9 mouse cellular contexts compared by ENCODE assay signal in the genomic region with DNA sequence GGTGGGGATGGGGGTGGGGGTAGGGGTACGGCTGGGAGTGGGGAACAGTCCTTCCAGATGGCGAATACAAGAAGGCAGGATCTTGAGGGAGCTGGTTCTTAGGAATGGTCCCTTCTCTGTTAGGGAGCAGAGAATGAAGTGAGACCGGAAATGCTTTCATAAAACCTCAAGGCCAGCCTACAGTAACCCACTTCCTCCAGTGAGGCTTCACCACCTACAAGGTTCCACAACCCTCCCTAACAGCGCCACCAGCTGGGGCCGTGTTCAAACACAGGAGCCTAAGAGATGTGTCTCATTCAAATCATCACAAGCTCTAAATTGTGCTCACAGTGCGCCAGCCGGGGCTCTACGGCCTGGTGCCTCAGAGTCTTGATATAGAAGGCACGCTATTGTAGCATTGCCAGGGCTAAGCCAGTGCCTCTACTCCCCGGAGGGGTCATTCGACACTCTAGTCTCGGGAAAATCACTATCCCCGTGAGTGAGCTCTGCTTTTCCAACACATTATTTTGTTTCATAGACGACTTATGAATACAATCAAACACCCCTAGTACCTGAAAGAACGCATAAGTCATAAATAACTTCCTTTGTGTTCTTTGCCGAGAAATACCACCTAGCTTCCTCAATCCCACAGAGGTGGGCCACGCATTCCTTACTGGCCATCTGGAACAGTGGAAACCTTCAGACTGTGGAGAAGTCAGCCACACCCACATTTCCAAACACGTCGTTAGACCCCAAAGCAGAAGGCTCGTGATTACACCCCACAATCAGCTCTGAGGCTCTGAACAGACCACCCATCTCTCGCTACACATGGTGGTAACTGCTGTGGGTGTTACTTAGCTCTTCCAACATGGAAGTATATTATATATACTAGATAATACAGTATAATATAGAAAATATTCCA.
DNase-seq lines count a peak whose midpoint lies in the region; ATAC-seq and TF ChIP-seq lines count a peak whose summit lies in the region.
"Had no signal": no experiment of that assay in that cellular context is flagged by ENCODE, and none has a peak within 500 bp of the region (broad histone marks: within the 10 kb centered on the region; RNA-seq: fewer than 3 reads in every experiment).

No protein-coding gene starts in this region.

- H3K27me3 ChIP-seq in embryonic facial prominence, embryonic 13.5 days: no peaks in the 10 kb centered on the region
- no peaks in the 10 kb centered on the region for H3K27me3 ChIP-seq in limb, embryonic 12.5 days
- H3K27me3 ChIP-seq in myocyte (ENCODE audit: control insufficient read depth, insufficient read depth, insufficient read length): no peaks in the 10 kb centered on the region
- no peaks in the 10 kb centered on the region for H3K27me3 ChIP-seq in stomach, embryonic 16.5 days (ENCODE audit: control insufficient read depth, insufficient read depth, low read length)

- no peaks in the 10 kb centered on the region for H3K79me2 ChIP-seq in myocyte (ENCODE audit: control insufficient read depth, insufficient read depth)

- H3K9ac ChIP-seq in embryonic facial prominence, embryonic 13.5 days: peak overlapping the region; percentile 61; the same call in 1 of the 2 replicates
- no peak overlapping the region for H3K9ac ChIP-seq in limb, embryonic 12.5 days (replicated peaks)
- H3K9ac ChIP-seq in stomach, embryonic 16.5 days (ENCODE audit: low read length): peak overlapping the region; percentile 58

- no peak overlapping the region for H3ac ChIP-seq in myocyte (ENCODE audit: control insufficient read depth, insufficient read length)

- H3K9me3 ChIP-seq in embryonic facial prominence, embryonic 13.5 days: no peaks in the 10 kb centered on the region
- no peaks in the 10 kb centered on the region for H3K9me3 ChIP-seq in limb, embryonic 12.5 days
- H3K9me3 ChIP-seq in stomach, embryonic 16.5 days (replicated peaks; ENCODE audit: control insufficient read depth, low read length): no peaks in the 10 kb centered on the region

- H3K4me3 ChIP-seq in embryonic facial prominence, embryonic 13.5 days: peak overlapping the region; percentile 25
- peak overlapping the region; percentile 20 for H3K4me3 ChIP-seq in limb, embryonic 12.5 days (replicated peaks)
- H3K4me3 ChIP-seq in myocyte: no peak overlapping the region
- peak overlapping the region; percentile 21 for H3K4me3 ChIP-seq in stomach, embryonic 16.5 days (replicated peaks; ENCODE audit: low read length)

- peak; percentile 5 for DNase-seq in cerebellum, adult 9-10 months
- peak; percentile 78 to 84 for DNase-seq in heart, adult 9 months (ENCODE audit: low spot score in 2 of 2)
- DNase-seq in kidney, adult 8-10 months: peak; percentile 73 to 85

- peak overlapping the region; percentile 96 for H3K27ac ChIP-seq in embryonic facial prominence, embryonic 13.5 days
- peak overlapping the region; percentile 99 for H3K27ac ChIP-seq in limb, embryonic 12.5 days
- H3K27ac ChIP-seq in stomach, embryonic 16.5 days (ENCODE audit: low read length): peak overlapping the region; percentile 75

- 36% methylated on average over 21 of the region's 21 CpGs for WGBS in embryonic facial prominence, embryonic 13.5 days
- 30% methylated on average over 21 of the region's 21 CpGs for WGBS in limb, embryonic 12.5 days
- WGBS in stomach, embryonic 16.5 days: 53% methylated on average over 21 of the region's 21 CpGs

- H3K36me3 ChIP-seq in embryonic facial prominence, embryonic 13.5 days: no peaks in the 10 kb centered on the region
- no peaks in the 10 kb centered on the region for H3K36me3 ChIP-seq in limb, embryonic 12.5 days
- H3K36me3 ChIP-seq in myocyte (ENCODE audit: control insufficient read depth, insufficient read depth): no peaks in the 10 kb centered on the region
- no peaks in the 10 kb centered on the region for H3K36me3 ChIP-seq in stomach, embryonic 16.5 days (ENCODE audit: control insufficient read depth, insufficient read depth, low read length)
- H3K36me3 ChIP-seq: G1E had no signal

- H3K4me1 ChIP-seq in embryonic facial prominence, embryonic 13.5 days: peaks cover 28% of the 10 kb centered on the region
- H3K4me1 ChIP-seq in limb, embryonic 12.5 days (replicated peaks): peaks cover 41% of the 10 kb centered on the region
- peaks cover 17% of the 10 kb centered on the region for H3K4me1 ChIP-seq in stomach, embryonic 16.5 days (ENCODE audit: control insufficient read depth, insufficient read depth, low read length)

- peak overlapping the region; percentile 58 for H3K4me2 ChIP-seq in embryonic facial prominence, embryonic 13.5 days
- H3K4me2 ChIP-seq in limb, embryonic 12.5 days: peak overlapping the region; percentile 57
- peak overlapping the region; percentile 85 for H3K4me2 ChIP-seq in myocyte (ENCODE audit: low read depth)
- peak overlapping the region; percentile 50 for H3K4me2 ChIP-seq in stomach, embryonic 16.5 days (ENCODE audit: low read depth, low read length)

- no peak for ATAC-seq in cerebellum, adult (ENCODE audit: insufficient number of reproducible peaks, low FRiP score, low TSS enrichment)
- ATAC-seq in embryonic facial prominence, embryonic 13.5 days (ENCODE audit: insufficient number of reproducible peaks, insufficient read depth, low FRiP score, low TSS enrichment, low read depth): peak; percentile 79
- ATAC-seq in limb, embryonic 12.5 days (ENCODE audit: insufficient number of reproducible peaks, insufficient read depth, low FRiP score, low TSS enrichment, low read depth): peak; percentile 71
- ATAC-seq in stomach, embryonic 16.5 days (ENCODE audit: insufficient read depth, low FRiP score): peak; percentile 68; the same call in 1 of the 2 replicates

- peak; percentile 26 for TF ChIP-seq POLR2A in myocyte (IDR thresholded peaks at IDR 0.05; ENCODE audit: insufficient read length, low read depth)

TF ChIP-seq in myocyte, 11 proteins besides CTCF, POLR2A, EP300 and RAD21:
- TF ChIP-seq TCF12 (IDR thresholded peaks at IDR 0.05; ENCODE audit: insufficient read depth, poor library complexity, severe bottlenecking) (no peak), MYOD1 (IDR thresholded peaks at IDR 0.05; ENCODE audit: control insufficient read depth in 1 of 3, insufficient read length in 2 of 3, low read depth in 2 of 3) (peak in 1 of 3 experiments; percentile 3)

Comparison
In these comparisons a context has a peak if more than half of its experiments do, and no peak if none do; other contexts are left out.
1. DNase-seq: peak in every context shown above with its lines; median percentile 81 in heart, adult 9 months; 79 in kidney, adult 8-10 months; 5 in cerebellum, adult 9-10 months.